Comparison of ENCODE assay signal across 13 mouse cellular contexts in genomic region chr12:86682178-86682577, GRCm38 (mm10). TPM values are rescaled to one million over a fixed set of nuclear protein-coding genes. Genes with fewer than 3 reads are reported as not detected.
DNase-seq lines count a peak whose midpoint lies in the region; ATAC-seq and TF ChIP-seq lines count a peak whose summit lies in the region.
"Had no signal": no experiment of that assay in that cellular context is flagged by ENCODE, and none has a peak within 500 bp of the region (broad histone marks: within the 10 kb centered on the region; RNA-seq: fewer than 3 reads in every experiment).

No protein-coding gene starts in this region.

- peaks cover 23% of the 10 kb centered on the region for H3K36me3 ChIP-seq in hindbrain, embryonic 13.5 days
- H3K36me3 ChIP-seq in neural tube, embryonic 13.5 days: peaks cover 44% of the 10 kb centered on the region

- peak overlapping the region; percentile 60 for H3K9ac ChIP-seq in hindbrain, embryonic 13.5 days
- H3K9ac ChIP-seq in neural tube, embryonic 13.5 days: peak overlapping the region; percentile 55
- H3K9ac ChIP-seq: liver, embryonic 14.5 days had no signal

- 11% methylated on average over 8 of the region's 8 CpGs for WGBS in cerebellum, adult 2 months
- WGBS in hindbrain, embryonic 13.5 days: 75% methylated on average over 8 of the region's 8 CpGs
- WGBS in neural tube, embryonic 13.5 days: 79% methylated on average over 8 of the region's 8 CpGs

- ATAC-seq in hindbrain, embryonic 13.5 days (ENCODE audit: low FRiP score): no peak
- ATAC-seq in neural tube, embryonic 13.5 days (ENCODE audit: low read depth): no peak
- ATAC-seq: intestine, postnatal 0 days had no signal

- no peaks in the 10 kb centered on the region for H3K9me3 ChIP-seq in hindbrain, embryonic 13.5 days
- no peaks in the 10 kb centered on the region for H3K9me3 ChIP-seq in neural tube, embryonic 13.5 days

- H3K4me3 ChIP-seq in cerebellum, adult 2 months (replicated peaks; ENCODE audit: insufficient read depth, low read depth, low read length): peak overlapping the region; percentile 65
- peak overlapping the region; percentile 100 for H3K4me3 ChIP-seq in layer of hippocampus, adult 2 months
- peak overlapping the region; percentile 99 for H3K4me3 ChIP-seq in hindbrain, embryonic 13.5 days
- peak overlapping the region; percentile 92 for H3K4me3 ChIP-seq in neural tube, embryonic 13.5 days

- peaks cover 44% of the 10 kb centered on the region for H3K4me1 ChIP-seq in cerebellum, adult 2 months (ENCODE audit: control insufficient read depth, insufficient read depth, low read length)
- H3K4me1 ChIP-seq in hindbrain, embryonic 13.5 days (replicated peaks): peaks cover 63% of the 10 kb centered on the region
- peaks cover 67% of the 10 kb centered on the region for H3K4me1 ChIP-seq in neural tube, embryonic 13.5 days (replicated peaks)

- peak; percentile 25 to 45 for DNase-seq in cerebellum, adult 2 months
- DNase-seq in cerebellum, adult 11-12 months: no peak
- no peak for DNase-seq in layer of hippocampus, adult 2 months (ENCODE audit: low spot score in 2 of 2)
- no peak for DNase-seq in layer of hippocampus, adult 11-12 months (ENCODE audit: low spot score)
- no peak for DNase-seq in adrenal gland, postnatal 36 days
- no peak for DNase-seq in frontal cortex, postnatal 36 days (ENCODE audit: low spot score in 2 of 2)
- DNase-seq: adrenal gland, adult 2 months had no signal

- no peak for TF ChIP-seq POLR2A in cerebellum, adult 2 months (IDR thresholded peaks at IDR 0.05; ENCODE audit: borderline replicate concordance, insufficient read depth, low read length)

- TF ChIP-seq CTCF in cerebellum, adult 2 months (IDR thresholded peaks at IDR 0.05; ENCODE audit: borderline replicate concordance, insufficient read depth, low read depth, low read length): no peak
- TF ChIP-seq CTCF in layer of hippocampus, adult 2 months (conservative IDR thresholded peaks at IDR 0.05): no peak

- peak overlapping the region; percentile 92 for H3K4me2 ChIP-seq in hindbrain, embryonic 13.5 days
- peak overlapping the region; percentile 89 for H3K4me2 ChIP-seq in neural tube, embryonic 13.5 days

- H3K27me3 ChIP-seq in cerebellum, adult 2 months (ENCODE audit: control insufficient read depth, insufficient read depth, low read length): no peaks in the 10 kb centered on the region
- H3K27me3 ChIP-seq in hindbrain, embryonic 13.5 days: no peaks in the 10 kb centered on the region
- no peaks in the 10 kb centered on the region for H3K27me3 ChIP-seq in neural tube, embryonic 13.5 days

- peak overlapping the region; percentile 55; the same call in 1 of the 2 replicates for H3K27ac ChIP-seq in cerebellum, adult 2 months (ENCODE audit: insufficient read depth, low read length)
- peak overlapping the region; percentile 65 for H3K27ac ChIP-seq in layer of hippocampus, adult 2 months
- H3K27ac ChIP-seq in hindbrain, embryonic 13.5 days: no peak overlapping the region
- H3K27ac ChIP-seq in neural tube, embryonic 13.5 days (replicated peaks): no peak overlapping the region
- H3K27ac ChIP-seq: liver, embryonic 14.5 days had no signal

RNA-seq across cellular contexts. Expression of gene Vash1, which starts 3.7 kb away (rescaled TPM):
- polyA plus RNA-seq in cerebellum, adult 2 months (2012; rRNA removed): 23.1 and 24.6 TPM in 2 replicates
- total RNA-seq in layer of hippocampus, adult 2 months (2021): 10 to 100 TPM; 40.4 to 41.8 TPM
- polyA plus RNA-seq in hindbrain, embryonic 13.5 days (2015; fragmentation: Nextera tagmentation; extraction: Ambion mirVana): 35.1 TPM in 2 replicates
- polyA plus RNA-seq in neural tube, embryonic 13.5 days (2015; fragmentation: Nextera tagmentation; extraction: Ambion mirVana): 30.6 and 34.0 TPM in 2 replicates
- total RNA-seq in adrenal gland, postnatal 36 days (2021): 1 to 10 TPM; 3.9 to 6.9 TPM

RNA-seq across cellular contexts. Expression of gene Angel1, which starts 44.1 kb away (rescaled TPM):
- 23.6 and 23.9 TPM in 2 replicates for polyA plus RNA-seq in cerebellum, adult 2 months (2012; rRNA removed)
- 1 to 10 TPM; 5.6 to 5.8 TPM for total RNA-seq in layer of hippocampus, adult 2 months (2021)
- polyA plus RNA-seq in hindbrain, embryonic 13.5 days (2015; fragmentation: Nextera tagmentation; extraction: Ambion mirVana): 12.6 TPM in 2 replicates
- 12.6 and 16.1 TPM in 2 replicates for polyA plus RNA-seq in neural tube, embryonic 13.5 days (2015; fragmentation: Nextera tagmentation; extraction: Ambion mirVana)
- total RNA-seq in adrenal gland, postnatal 36 days (2021): 1 to 10 TPM; 3.1 to 3.9 TPM

RNA-seq across cellular contexts. Expression of gene Lrrc74a, which starts 52.0 kb away (rescaled TPM):
- polyA plus RNA-seq in cerebellum, adult 2 months (2012; rRNA removed): not detected in 2 replicates
- total RNA-seq in layer of hippocampus, adult 2 months (2021): not detected
- polyA plus RNA-seq in hindbrain, embryonic 13.5 days (2015; fragmentation: Nextera tagmentation; extraction: Ambion mirVana): not detected in 2 replicates
- not detected in 2 replicates for polyA plus RNA-seq in neural tube, embryonic 13.5 days (2015; fragmentation: Nextera tagmentation; extraction: Ambion mirVana)
- not detected for total RNA-seq in adrenal gland, postnatal 36 days (2021)
- total RNA-seq: adrenal gland, adult 2 months; layer of hippocampus, postnatal 14 days; MEL had no signal
- polyA plus RNA-seq: adrenal gland, adult 2 months; intestine, postnatal 0 days; liver, embryonic 14.5 days had no signal

Comparison
In these comparisons a context has a peak if more than half of its experiments do, and no peak if none do; other contexts are left out.
1. DNase-seq: peak in cerebellum, adult 2 months (2 of 2); none in cerebellum, adult 11-12 months (single experiment), layer of hippocampus, adult 2 months (0 of 2), layer of hippocampus, adult 11-12 months (single experiment), adrenal gland, postnatal 36 days (0 of 2) and frontal cortex, postnatal 36 days (0 of 2).
2. H3K27ac ChIP-seq: peak in cerebellum, adult 2 months (single experiment) and layer of hippocampus, adult 2 months (single experiment); none in hindbrain, embryonic 13.5 days (single experiment) and neural tube, embryonic 13.5 days (single experiment).
3. Peak in every context shown above with its lines, with median percentiles within 50 percentile points of each other: H3K4me3 ChIP-seq.